Mouse (Mus musculus) retina, adult 2 months (tissue): Measurements from ENCODE around the gene Rtl10.
"Not testable (repeated sequence)": the region's sequence is repeated elsewhere in the genome, so short reads cannot be mapped to it uniquely, and the experiment has no call there.

Experiments
- DNase-seq: peaks from one replicate; pipeline ENCODE4 v3.0.0-alpha.2; 2012; ENCODE audit warnings: low read depth, low spot score

Rtl10 gene

GRCm38 (mm10) chr16:18482431-18482830 is 16.3 kb upstream of the Rtl10 start:
- DNase-seq, result no peak

- no peak for DNase-seq
Observed at GRCm38 (mm10) chr16:18483839-18484238, 14.9 kb upstream of the Rtl10 start.

- no peak for DNase-seq
Observed at GRCm38 (mm10) chr16:18484386-18484785, 14.3 kb upstream of the Rtl10 start.

- DNase-seq, result no peak
Observed at GRCm38 (mm10) chr16:18484794-18485435, 13.8 kb upstream of the Rtl10 start.

GRCm38 (mm10) chr16:18486126-18486525 is 12.6 kb upstream of the Rtl10 start:
- no peak for DNase-seq

- no peak for DNase-seq
Observed at GRCm38 (mm10) chr16:18490281-18490680, 8.4 kb upstream of the Rtl10 start.

GRCm38 (mm10) chr16:18490894-18491293 is 7.8 kb upstream of the Rtl10 start:
- DNase-seq, result no peak

GRCm38 (mm10) chr16:18497865-18498515 is 711 bp upstream of the Rtl10 start:
- DNase-seq, result no peak

- DNase-seq, result no peak
Observed at GRCm38 (mm10) chr16:18498996-18499395, 295 bp downstream of the Rtl10 start.

GRCm38 (mm10) chr16:18501531-18501930 is 2.8 kb downstream of the Rtl10 start:
- no peak for DNase-seq

- DNase-seq, result no peak
Observed at GRCm38 (mm10) chr16:18503566-18504342, 5.1 kb downstream of the Rtl10 start.

GRCm38 (mm10) chr16:18506524-18507199 is 8.0 kb downstream of the Rtl10 start:
- no peak for DNase-seq

- no peak for DNase-seq
Observed at GRCm38 (mm10) chr16:18507200-18507549, 8.5 kb downstream of the Rtl10 start.

- DNase-seq, result no peak
Observed at GRCm38 (mm10) chr16:18511741-18512140, 13.0 kb downstream of the Rtl10 start.

GRCm38 (mm10) chr16:18513508-18513907 is 14.8 kb downstream of the Rtl10 start:
- no peak for DNase-seq

- no peak for DNase-seq
Observed at GRCm38 (mm10) chr16:18518091-18518490, 19.4 kb downstream of the Rtl10 start.

- no peak for DNase-seq
Observed at GRCm38 (mm10) chr16:18523563-18524245, 25.0 kb downstream of the Rtl10 start.

- DNase-seq, result no peak
Observed at GRCm38 (mm10) chr16:18528656-18529055, 30.0 kb downstream of the Rtl10 start.

GRCm38 (mm10) chr16:18533061-18533460 is 34.4 kb downstream of the Rtl10 start:
- DNase-seq, result not testable (repeated sequence)

GRCm38 (mm10) chr16:18537407-18537990 is 38.8 kb downstream of the Rtl10 start:
- DNase-seq, result no peak

GRCm38 (mm10) chr16:18539281-18539680 is 40.6 kb downstream of the Rtl10 start:
- DNase-seq, result no peak
